ENCODE assay signal across 22 mouse cellular contexts in genomic region chr17:80515513-80515912, GRCm38 (mm10).
"Had no signal": no experiment of that assay in that cellular context is flagged by ENCODE, and none has a peak within 500 bp of the region (broad histone marks: within the 10 kb centered on the region; RNA-seq: fewer than 3 reads in every experiment).

No protein-coding gene starts in this region.

- DNase-seq: forebrain, postnatal 0 days; gastrocnemius, postnatal 14 days; gastrocnemius, postnatal 36 days; heart, adult 2 months; heart, postnatal 14 days; heart, postnatal 36 days; kidney, postnatal 10 days; kidney, postnatal 4 days had no signal

- H3K27ac ChIP-seq: heart, adult 2 months; heart, embryonic 13.5 days; heart, embryonic 15.5 days; hindbrain, embryonic 10.5 days; hindbrain, embryonic 12.5 days; hindbrain, embryonic 14.5 days; intestine, embryonic 15.5 days; layer of hippocampus, adult 2 months; left cerebral cortex, adult 2 months; limb, embryonic 13.5 days; limb, embryonic 15.5 days had no signal

- H3K27me3 ChIP-seq: heart, embryonic 13.5 days; heart, embryonic 15.5 days; hindbrain, embryonic 12.5 days; intestine, embryonic 15.5 days; limb, embryonic 13.5 days; limb, embryonic 15.5 days had no signal

- H3K36me3 ChIP-seq: heart, embryonic 13.5 days; heart, embryonic 15.5 days; hindbrain, embryonic 10.5 days; hindbrain, embryonic 12.5 days; intestine, embryonic 15.5 days; limb, embryonic 13.5 days; limb, embryonic 15.5 days had no signal

- H3K9ac ChIP-seq: forebrain, postnatal 0 days; heart, embryonic 13.5 days; heart, embryonic 15.5 days; hindbrain, embryonic 12.5 days; hindbrain, embryonic 14.5 days; intestine, embryonic 15.5 days; limb, embryonic 13.5 days; limb, embryonic 15.5 days had no signal

- H3K4me1 ChIP-seq: heart, embryonic 15.5 days; hindbrain, embryonic 10.5 days; hindbrain, embryonic 12.5 days; intestine, embryonic 15.5 days; limb, embryonic 13.5 days; limb, embryonic 15.5 days had no signal

- H3K4me3 ChIP-seq: heart, adult 2 months; heart, embryonic 13.5 days; heart, embryonic 15.5 days; hindbrain, embryonic 10.5 days; hindbrain, embryonic 12.5 days; intestine, embryonic 15.5 days; layer of hippocampus, adult 2 months; left cerebral cortex, adult 2 months; limb, embryonic 13.5 days; limb, embryonic 15.5 days had no signal

- ATAC-seq: forebrain, postnatal 0 days; hindbrain, embryonic 16.5 days; inflammation-experienced regulatory T-cells, adult 6 months; intestine, embryonic 15.5 days; intestine, postnatal 0 days had no signal

- H3K4me2 ChIP-seq: heart, embryonic 11.5 days; heart, embryonic 13.5 days; heart, embryonic 15.5 days; hindbrain, embryonic 12.5 days; hindbrain, embryonic 14.5 days; intestine, embryonic 15.5 days; limb, embryonic 13.5 days; limb, embryonic 15.5 days had no signal

- H3K9me3 ChIP-seq: heart, embryonic 15.5 days; hindbrain, embryonic 10.5 days; hindbrain, embryonic 12.5 days; intestine, embryonic 15.5 days; limb, embryonic 13.5 days; limb, embryonic 15.5 days had no signal
